Mouse (Mus musculus): ENCODE measurements around the gene Cdh4. TPM values are rescaled to one million over a fixed set of nuclear protein-coding genes. Genes with fewer than 3 reads are reported as not detected.
A peak's percentile ranks its signal among the peaks of the same experiment; 100 is the strongest.

Cdh4 gene
- total RNA-seq (2021) = 10 to 100 TPM; 20.7 to 20.9 TPM
- long read RNA-seq, experiment 1, partial matches to known transcripts = 3 of 8 reads
- long read RNA-seq, experiment 1, other reads (novel, unspliced or antisense) = 5 of 8 reads
- long read RNA-seq, experiment 2, partial matches to known transcripts = 3 of 6 reads
- long read RNA-seq, experiment 2, other reads (novel, unspliced or antisense) = 3 of 6 reads

GRCm38 (mm10) chr2:179442191-179442540 lies at the start of gene Cdh4:
Gene Cdh4 (plus strand): TSS chr2:179442431.
- DNase-seq (ENCODE audit: low spot score in 2 of 2) = peak; percentile 63 to 78

- DNase-seq (ENCODE audit: low spot score in 2 of 2) = no peak
Observed at GRCm38 (mm10) chr2:179395442-179395841, 46.8 kb upstream of the Cdh4 start.

GRCm38 (mm10) chr2:179399645-179400249 lies 42.5 kb upstream of the Cdh4 start:
- DNase-seq (ENCODE audit: low spot score in 2 of 2) = peak; percentile 6 to 20

- no peak for DNase-seq (ENCODE audit: low spot score in 2 of 2)
Observed at GRCm38 (mm10) chr2:179410866-179411561, 31.2 kb upstream of the Cdh4 start.

- no peak for DNase-seq (ENCODE audit: low spot score in 2 of 2)
Observed at GRCm38 (mm10) chr2:179412966-179413365, 29.3 kb upstream of the Cdh4 start.

- DNase-seq (ENCODE audit: low spot score in 2 of 2) = no peak
Observed at GRCm38 (mm10) chr2:179414253-179414652, 28.0 kb upstream of the Cdh4 start.

- no peak for DNase-seq (ENCODE audit: low spot score in 2 of 2)
Observed at GRCm38 (mm10) chr2:179414704-179415103, 27.5 kb upstream of the Cdh4 start.

GRCm38 (mm10) chr2:179415892-179416403 lies 26.3 kb upstream of the Cdh4 start:
- no peak for DNase-seq (ENCODE audit: low spot score in 2 of 2)

GRCm38 (mm10) chr2:179416587-179417227 lies 25.5 kb upstream of the Cdh4 start:
- no peak for DNase-seq (ENCODE audit: low spot score in 2 of 2)

GRCm38 (mm10) chr2:179425602-179426001 lies 16.6 kb upstream of the Cdh4 start:
- no peak for DNase-seq (ENCODE audit: low spot score in 2 of 2)

GRCm38 (mm10) chr2:179428889-179429288 lies 13.3 kb upstream of the Cdh4 start:
- DNase-seq (ENCODE audit: low spot score in 2 of 2) = no peak

- peak; percentile 4 to 12 for DNase-seq (ENCODE audit: low spot score in 2 of 2)
Observed at GRCm38 (mm10) chr2:179440161-179440560, 2.1 kb upstream of the Cdh4 start.

GRCm38 (mm10) chr2:179441086-179441485 lies 1.1 kb upstream of the Cdh4 start:
- no peak for DNase-seq (ENCODE audit: low spot score in 2 of 2)

- DNase-seq (ENCODE audit: low spot score in 2 of 2) = no peak
Observed at GRCm38 (mm10) chr2:179441717-179442116, 514 bp upstream of the Cdh4 start.

- peak; percentile 37 to 48 for DNase-seq (ENCODE audit: low spot score in 2 of 2)
Observed at GRCm38 (mm10) chr2:179442541-179443225, 452 bp downstream of the Cdh4 start.

- peak; percentile 65 to 76 for DNase-seq (ENCODE audit: low spot score in 2 of 2)
Observed at GRCm38 (mm10) chr2:179443226-179443815, 1.1 kb downstream of the Cdh4 start.

- DNase-seq (ENCODE audit: low spot score in 2 of 2) = peak in 1 of 2 experiments; percentile 9
Observed at GRCm38 (mm10) chr2:179443959-179444358, 1.7 kb downstream of the Cdh4 start.

- DNase-seq (ENCODE audit: low spot score in 2 of 2) = no peak
Observed at GRCm38 (mm10) chr2:179448256-179448655, 6.0 kb downstream of the Cdh4 start.

GRCm38 (mm10) chr2:179449018-179449417 lies 6.8 kb downstream of the Cdh4 start:
- no peak for DNase-seq (ENCODE audit: low spot score in 2 of 2)

- DNase-seq (ENCODE audit: low spot score in 2 of 2) = no peak
Observed at GRCm38 (mm10) chr2:179459196-179459595, 17.0 kb downstream of the Cdh4 start.

- DNase-seq (ENCODE audit: low spot score in 2 of 2) = no peak
Observed at GRCm38 (mm10) chr2:179459606-179460005, 17.4 kb downstream of the Cdh4 start.
